Mouse (Mus musculus) neural tube, embryonic 12.5 days (tissue): Measurements from ENCODE around the gene Rapgef2. TPM values are rescaled to one million over a fixed set of nuclear protein-coding genes. Genes with fewer than 3 reads are reported as not detected.

Experiments
- ATAC-seq: fragments of 200-750 bp; cut with Nextera tagmentation; 2 replicates; pipeline ENCODE4 v1.8.0; 2017; ENCODE audit warnings: low read depth, mild to moderate bottlenecking, moderate TSS enrichment, moderate library complexity; ENCODE audit not compliant: low FRiP score
- H3K27ac ChIP-seq: fragments of 300-500 bp; sonication (generic); 2 replicates; pipeline ENCODE4 v1.5.1; 2016
- H3K27me3 ChIP-seq: fragments of 300-500 bp; sonication (generic); replicated peaks from 2 replicates; pipeline ENCODE4 v1.6.1; 2016; ENCODE audit warnings: mild to moderate bottlenecking
- H3K36me3 ChIP-seq: fragments of 300-500 bp; sonication (generic); 2 replicates; pipeline ENCODE4 v1.6.1; 2016; ENCODE audit warnings: mild to moderate bottlenecking
- H3K4me1 ChIP-seq: fragments of 300-500 bp; sonication (generic); 2 replicates; pipeline ENCODE4 v1.6.1; 2016
- H3K4me2 ChIP-seq: fragments of 300-500 bp; sonication (generic); replicated peaks from 2 replicates; pipeline ENCODE4 v1.6.1; 2016; ENCODE audit warnings: mild to moderate bottlenecking
- H3K4me3 ChIP-seq: fragments of 300-500 bp; sonication (generic); 2 replicates; pipeline ENCODE4 v1.5.1; 2016
- H3K9ac ChIP-seq: fragments of 300-500 bp; sonication (generic); 2 replicates; pipeline ENCODE4 v1.6.1; 2016; ENCODE audit warnings: mild to moderate bottlenecking
- H3K9me3 ChIP-seq: fragments of 300-500 bp; sonication (generic); 2 replicates; pipeline ENCODE4 v1.6.1; 2016; ENCODE audit warnings: mild to moderate bottlenecking
- WGBS: fragments of 180-500 bp; shearing (Covaris S2); methylation state at CpG from one replicate; pipeline ENCODE4 v1.1.7; 2016; 5-methylcytosine and 5-hydroxymethylcytosine counted together
- polyA plus RNA-seq: library from polyadenylated mRNA; unstranded; fragments of >200 nt; fragmentation: Nextera tagmentation; extraction: Ambion mirVana; gene quantifications from 2 replicates; pipeline ENCODE4 v1.2.1, GENCODE M21; 2016

The Rapgef2 gene
- polyA plus RNA-seq, 1 experiment from 2014 or later: 8.9 TPM

- H3K27me3 ChIP-seq: no peaks in the 10 kb centered on the region
- no peak overlapping the region for H3K4me3 ChIP-seq
- H3K9ac ChIP-seq: no peak overlapping the region
- H3K36me3 ChIP-seq: peaks cover 62% of the 10 kb centered on the region
- H3K4me1 ChIP-seq: no peaks in the 10 kb centered on the region
- H3K27ac ChIP-seq: no peak overlapping the region
- 79% methylated on average over 7 of the region's 7 CpGs for WGBS
- no peak for ATAC-seq
- no peak overlapping the region for H3K4me2 ChIP-seq
- H3K9me3 ChIP-seq: no peaks in the 10 kb centered on the region
These were observed 197.2 kb downstream of the Rapgef2 start for GRCm38 (mm10) chr3:79089091-79089490.

GRCm38 (mm10) chr3:79088461-79088860, 197.9 kb downstream of the Rapgef2 start:
- H3K27me3 ChIP-seq: no peaks in the 10 kb centered on the region
- no peak overlapping the region for H3K4me2 ChIP-seq
- 88% methylated on average over 5 of the region's 5 CpGs for WGBS
- H3K27ac ChIP-seq: no peak overlapping the region
- H3K4me1 ChIP-seq: no peaks in the 10 kb centered on the region
- no peaks in the 10 kb centered on the region for H3K9me3 ChIP-seq
- no peak overlapping the region for H3K4me3 ChIP-seq
- no peak for ATAC-seq
- no peak overlapping the region for H3K9ac ChIP-seq
- peaks cover 63% of the 10 kb centered on the region for H3K36me3 ChIP-seq

- H3K4me2 ChIP-seq: no peak overlapping the region
- no peak overlapping the region for H3K9ac ChIP-seq
- peaks cover 67% of the 10 kb centered on the region for H3K36me3 ChIP-seq
- H3K27ac ChIP-seq: no peak overlapping the region
- no peak overlapping the region for H3K4me3 ChIP-seq
- no peak for ATAC-seq
- no peaks in the 10 kb centered on the region for H3K9me3 ChIP-seq
- no peaks in the 10 kb centered on the region for H3K27me3 ChIP-seq
- H3K4me1 ChIP-seq: no peaks in the 10 kb centered on the region
- WGBS: 86% methylated on average over 4 of the region's 4 CpGs
These were observed 200.0 kb downstream of the Rapgef2 start for GRCm38 (mm10) chr3:79086282-79086681.

GRCm38 (mm10) chr3:79083881-79084280, 202.4 kb downstream of the Rapgef2 start:
- H3K9ac ChIP-seq: no peak overlapping the region
- peaks cover 72% of the 10 kb centered on the region for H3K36me3 ChIP-seq
- no peaks in the 10 kb centered on the region for H3K4me1 ChIP-seq
- no peak overlapping the region for H3K27ac ChIP-seq
- H3K9me3 ChIP-seq: no peaks in the 10 kb centered on the region
- ATAC-seq: no peak
- H3K4me2 ChIP-seq: no peak overlapping the region
- no peaks in the 10 kb centered on the region for H3K27me3 ChIP-seq
- 95% methylated on average over 3 of the region's 3 CpGs for WGBS
- H3K4me3 ChIP-seq: no peak overlapping the region

- Histone ChIP-seq H3K36me3 (peaks cover 75% of the 10 kb centered on the region), H3K27me3 (no peaks in the 10 kb centered on the region), H3K9me3 (no peaks in the 10 kb centered on the region), H3K9ac (no peak overlapping the region), H3K4me3 (no peak overlapping the region), H3K4me2 (no peak overlapping the region), H3K4me1 (no peaks in the 10 kb centered on the region), H3K27ac (no peak overlapping the region)
- 92% methylated on average over 10 of the region's 10 CpGs for WGBS
- ATAC-seq: no peak
These were observed 203.3 kb downstream of the Rapgef2 start for GRCm38 (mm10) chr3:79083030-79083429.

- Histone ChIP-seq H3K27ac (no peak overlapping the region), H3K9me3 (no peaks in the 10 kb centered on the region), H3K27me3 (no peaks in the 10 kb centered on the region), H3K4me1 (no peaks in the 10 kb centered on the region), H3K4me2 (no peak overlapping the region), H3K36me3 (peaks cover 48% of the 10 kb centered on the region), H3K4me3 (no peak overlapping the region), H3K9ac (no peak overlapping the region)
- 88% methylated on average over 3 of the region's 3 CpGs for WGBS
- no peak for ATAC-seq
These were observed 207.2 kb downstream of the Rapgef2 start for GRCm38 (mm10) chr3:79079076-79079475.

- Histone ChIP-seq H3K27me3 (no peaks in the 10 kb centered on the region), H3K27ac (no peak overlapping the region), H3K4me1 (no peaks in the 10 kb centered on the region), H3K4me3 (no peak overlapping the region), H3K9me3 (no peaks in the 10 kb centered on the region), H3K36me3 (peaks cover 28% of the 10 kb centered on the region), H3K9ac (no peak overlapping the region), H3K4me2 (no peak overlapping the region)
- 91% methylated on average over 3 of the region's 3 CpGs for WGBS
- ATAC-seq: no peak
These were observed 211.3 kb downstream of the Rapgef2 start for GRCm38 (mm10) chr3:79074970-79075369.

- 89% methylated on average over 13 of the region's 13 CpGs for WGBS
These were observed 212.6 kb downstream of the Rapgef2 start for GRCm38 (mm10) chr3:79073541-79074244.

GRCm38 (mm10) chr3:79071561-79071960, 214.8 kb downstream of the Rapgef2 start:
- Histone ChIP-seq H3K27ac (no peak overlapping the region), H3K4me2 (no peak overlapping the region), H3K27me3 (no peaks in the 10 kb centered on the region), H3K9me3 (no peaks in the 10 kb centered on the region), H3K9ac (no peak overlapping the region), H3K36me3 (peaks cover 32% of the 10 kb centered on the region), H3K4me1 (no peaks in the 10 kb centered on the region), H3K4me3 (no peak overlapping the region)
- ATAC-seq: no peak
- WGBS: 56% methylated on average over 6 of the region's 7 CpGs

More at GRCm38 (mm10) chr3:79073541-79074244, 212.6 kb downstream of the Rapgef2 start:
- Histone ChIP-seq H3K4me3 (no peak overlapping the region), H3K9ac (no peak overlapping the region), H3K27me3 (no peaks in the 10 kb centered on the region), H3K4me2 (no peak overlapping the region), H3K36me3 (peaks cover 33% of the 10 kb centered on the region), H3K4me1 (no peaks in the 10 kb centered on the region), H3K9me3 (no peaks in the 10 kb centered on the region), H3K27ac (no peak overlapping the region)
- ATAC-seq: no peak

GRCm38 (mm10) chr3:79069891-79070290, 216.4 kb downstream of the Rapgef2 start:
- Histone ChIP-seq H3K4me3 (no peak overlapping the region), H3K27me3 (no peaks in the 10 kb centered on the region), H3K4me1 (no peaks in the 10 kb centered on the region), H3K27ac (no peak overlapping the region), H3K9ac (no peak overlapping the region), H3K9me3 (no peaks in the 10 kb centered on the region), H3K36me3 (peaks cover 41% of the 10 kb centered on the region), H3K4me2 (no peak overlapping the region)
- no peak for ATAC-seq
- 91% methylated on average over 10 of the region's 10 CpGs for WGBS

GRCm38 (mm10) chr3:79068976-79069375, 217.3 kb downstream of the Rapgef2 start:
- H3K27me3 ChIP-seq: no peaks in the 10 kb centered on the region
- no peak overlapping the region for H3K4me2 ChIP-seq
- H3K4me3 ChIP-seq: no peak overlapping the region
- no peak overlapping the region for H3K9ac ChIP-seq
- 83% methylated on average over 11 of the region's 11 CpGs for WGBS
- H3K9me3 ChIP-seq: no peaks in the 10 kb centered on the region
- no peak for ATAC-seq
- no peaks in the 10 kb centered on the region for H3K4me1 ChIP-seq
- H3K36me3 ChIP-seq: peaks cover 46% of the 10 kb centered on the region
- no peak overlapping the region for H3K27ac ChIP-seq

- H3K27ac ChIP-seq: no peak overlapping the region
- H3K4me1 ChIP-seq: no peaks in the 10 kb centered on the region
- ATAC-seq: no peak
- H3K36me3 ChIP-seq: peaks cover 43% of the 10 kb centered on the region
- H3K9ac ChIP-seq: no peak overlapping the region
- WGBS: 89% methylated on average over 28 of the region's 28 CpGs
- no peaks in the 10 kb centered on the region for H3K9me3 ChIP-seq
- no peak overlapping the region for H3K4me3 ChIP-seq
- H3K27me3 ChIP-seq: no peaks in the 10 kb centered on the region
- no peak overlapping the region for H3K4me2 ChIP-seq
These were observed 219.8 kb downstream of the Rapgef2 start for GRCm38 (mm10) chr3:79066455-79067055.

- Histone ChIP-seq H3K36me3 (peaks cover 33% of the 10 kb centered on the region), H3K4me2 (no peak overlapping the region), H3K4me1 (no peaks in the 10 kb centered on the region), H3K27ac (no peak overlapping the region), H3K9me3 (no peaks in the 10 kb centered on the region), H3K27me3 (no peaks in the 10 kb centered on the region), H3K4me3 (no peak overlapping the region), H3K9ac (no peak overlapping the region)
- ATAC-seq: no peak
- 90% methylated on average over 10 of the region's 10 CpGs for WGBS
These were observed 222.2 kb downstream of the Rapgef2 start for GRCm38 (mm10) chr3:79064096-79064495.
